Mouse (Mus musculus): ENCODE results near the gene Dnajc5. TPM values are rescaled to one million over a fixed set of nuclear protein-coding genes. Genes with fewer than 3 reads are reported as not detected.

Dnajc5 gene
- polyA plus RNA-seq (2015; fragmentation: Nextera tagmentation; extraction: Ambion mirVana), result 77.4 and 79.8 TPM in 2 replicates

GRCm38 (mm10) chr2:181520118-181520935 is at the start of gene Dnajc5:
Gene Dnajc5, plus strand, starts transcription at chr2:181520485.
- Histone ChIP-seq H3K4me1 (peaks cover 45% of the 10 kb centered on the region), H3K9me3 (no peaks in the 10 kb centered on the region), H3K36me3 (peaks cover 44% of the 10 kb centered on the region), H3K4me2 (peak within 1 kb of the TSS; percentile 88), H3K27ac (replicated peaks) (peak within 1 kb of the TSS; percentile 99), H3K4me3 (peak within 1 kb of the TSS; percentile 99), H3K9ac (peak within 1 kb of the TSS; percentile 98), H3K27me3 (replicated peaks) (no peaks in the 10 kb centered on the region)
- ATAC-seq (ENCODE audit: extremely low read depth, insufficient number of reproducible peaks, low FRiP score, low TSS enrichment), result peak; percentile 95
- under 1% methylated on average over 74 of the region's 74 CpGs for whole genome bisulfite sequencing

- no peaks in the 10 kb centered on the region for H3K9me3 ChIP-seq
- 25% methylated on average over 5 of the region's 5 CpGs for WGBS
- no peaks in the 10 kb centered on the region for H3K36me3 ChIP-seq
- no peaks in the 10 kb centered on the region for H3K27me3 ChIP-seq (replicated peaks)
- H3K4me1 ChIP-seq, result peaks cover 29% of the 10 kb centered on the region
- no peak overlapping the region for H3K4me3 ChIP-seq
- H3K4me2 ChIP-seq, result peak overlapping the region; percentile 31
- ATAC-seq (ENCODE audit: extremely low read depth, insufficient number of reproducible peaks, low FRiP score, low TSS enrichment), result no peak; the same call in 1 of the 2 replicates
- H3K27ac ChIP-seq (replicated peaks), result peak overlapping the region; percentile 84
- H3K9ac ChIP-seq, result peak overlapping the region; percentile 48; the same call in 1 of the 2 replicates
Observed at GRCm38 (mm10) chr2:181471246-181471645, 49.0 kb upstream of the Dnajc5 start.

- Histone ChIP-seq H3K9ac (peak overlapping the region; percentile 28; the same call in 1 of the 2 replicates), H3K27me3 (replicated peaks) (no peaks in the 10 kb centered on the region), H3K4me2 (no peak overlapping the region), H3K27ac (replicated peaks) (peak overlapping the region; percentile 84), H3K4me1 (peaks cover 29% of the 10 kb centered on the region), H3K36me3 (no peaks in the 10 kb centered on the region), H3K9me3 (no peaks in the 10 kb centered on the region), H3K4me3 (no peak overlapping the region)
- ATAC-seq (ENCODE audit: extremely low read depth, insufficient number of reproducible peaks, low FRiP score, low TSS enrichment), result no peak
- WGBS, result 59% methylated on average over 1 of the region's 1 CpGs
Observed at GRCm38 (mm10) chr2:181472256-181472827, 47.9 kb upstream of the Dnajc5 start.

GRCm38 (mm10) chr2:181483120-181483519 is 37.2 kb upstream of the Dnajc5 start:
- Histone ChIP-seq H3K9me3 (no peaks in the 10 kb centered on the region), H3K9ac (peak overlapping the region; percentile 67; the same call in 1 of the 2 replicates), H3K36me3 (no peaks in the 10 kb centered on the region), H3K4me1 (peaks cover 30% of the 10 kb centered on the region), H3K4me2 (peak overlapping the region; percentile 46), H3K4me3 (no peak overlapping the region), H3K27ac (replicated peaks) (peak overlapping the region; percentile 43), H3K27me3 (replicated peaks) (no peaks in the 10 kb centered on the region)
- WGBS, result 30% methylated on average over 2 of the region's 2 CpGs
- no peak for ATAC-seq (ENCODE audit: extremely low read depth, insufficient number of reproducible peaks, low FRiP score, low TSS enrichment)

- H3K4me2 ChIP-seq, result peak overlapping the region; percentile 46
- ATAC-seq (ENCODE audit: extremely low read depth, insufficient number of reproducible peaks, low FRiP score, low TSS enrichment), result peak; percentile 21; the same call in 1 of the 2 replicates
- no peak overlapping the region for H3K4me3 ChIP-seq
- peak overlapping the region; percentile 67 for H3K9ac ChIP-seq
- whole genome bisulfite sequencing, result 24% methylated on average over 7 of the region's 7 CpGs
- H3K4me1 ChIP-seq, result peaks cover 32% of the 10 kb centered on the region
- no peaks in the 10 kb centered on the region for H3K27me3 ChIP-seq (replicated peaks)
- no peaks in the 10 kb centered on the region for H3K9me3 ChIP-seq
- H3K27ac ChIP-seq (replicated peaks), result peak overlapping the region; percentile 43
- no peaks in the 10 kb centered on the region for H3K36me3 ChIP-seq
Observed at GRCm38 (mm10) chr2:181483562-181484318, 36.5 kb upstream of the Dnajc5 start.

GRCm38 (mm10) chr2:181484456-181485233 is 35.6 kb upstream of the Dnajc5 start:
- WGBS, result 71% methylated on average over 6 of the region's 6 CpGs

GRCm38 (mm10) chr2:181485741-181486140 is 34.5 kb upstream of the Dnajc5 start:
- no peak overlapping the region for H3K9ac ChIP-seq
- no peak overlapping the region for H3K4me3 ChIP-seq
- no peaks in the 10 kb centered on the region for H3K36me3 ChIP-seq
- no peak for ATAC-seq (ENCODE audit: extremely low read depth, insufficient number of reproducible peaks, low FRiP score, low TSS enrichment)
- 33% methylated on average over 1 of the region's 1 CpGs for WGBS
- H3K27me3 ChIP-seq (replicated peaks), result no peaks in the 10 kb centered on the region
- no peak overlapping the region for H3K4me2 ChIP-seq
- no peaks in the 10 kb centered on the region for H3K9me3 ChIP-seq
- peaks cover 32% of the 10 kb centered on the region for H3K4me1 ChIP-seq
- no peak overlapping the region for H3K27ac ChIP-seq (replicated peaks)

More at GRCm38 (mm10) chr2:181484456-181485233, 35.6 kb upstream of the Dnajc5 start:
- H3K4me3 ChIP-seq, result no peak overlapping the region
- no peaks in the 10 kb centered on the region for H3K27me3 ChIP-seq (replicated peaks)
- H3K27ac ChIP-seq (replicated peaks), result 0 out of 2 replicates have a peak overlapping the region, but pooled peaks have one; percentile 43
- H3K9me3 ChIP-seq, result no peaks in the 10 kb centered on the region
- H3K9ac ChIP-seq, result no peak overlapping the region
- H3K36me3 ChIP-seq, result no peaks in the 10 kb centered on the region
- H3K4me1 ChIP-seq, result peaks cover 32% of the 10 kb centered on the region
- H3K4me2 ChIP-seq, result no peak overlapping the region
- no peak for ATAC-seq (ENCODE audit: extremely low read depth, insufficient number of reproducible peaks, low FRiP score, low TSS enrichment)

GRCm38 (mm10) chr2:181487338-181488277 is 32.7 kb upstream of the Dnajc5 start:
- Histone ChIP-seq H3K27ac (replicated peaks) (peak overlapping the region; percentile 81), H3K4me1 (peaks cover 32% of the 10 kb centered on the region), H3K4me2 (no peak overlapping the region), H3K9ac (no peak overlapping the region), H3K9me3 (no peaks in the 10 kb centered on the region), H3K36me3 (no peaks in the 10 kb centered on the region), H3K4me3 (no peak overlapping the region), H3K27me3 (replicated peaks) (no peaks in the 10 kb centered on the region)
- no peak for ATAC-seq (ENCODE audit: extremely low read depth, insufficient number of reproducible peaks, low FRiP score, low TSS enrichment)
- WGBS, result 25% methylated on average over 5 of the region's 5 CpGs

- H3K4me1 ChIP-seq, result peaks cover 21% of the 10 kb centered on the region
- H3K9ac ChIP-seq, result no peak overlapping the region
- no peak overlapping the region for H3K4me3 ChIP-seq
- H3K4me2 ChIP-seq, result no peak overlapping the region
- H3K27ac ChIP-seq (replicated peaks), result no peak overlapping the region
- 29% methylated on average over 7 of the region's 7 CpGs for whole genome bisulfite sequencing
- H3K36me3 ChIP-seq, result no peaks in the 10 kb centered on the region
- no peak for ATAC-seq (ENCODE audit: extremely low read depth, insufficient number of reproducible peaks, low FRiP score, low TSS enrichment)
- 0 out of 2 replicates have a peak, but pooled peaks cover 5% of the 10 kb centered on the region for H3K27me3 ChIP-seq (replicated peaks)
- no peaks in the 10 kb centered on the region for H3K9me3 ChIP-seq
Observed at GRCm38 (mm10) chr2:181491432-181492205, 28.7 kb upstream of the Dnajc5 start.
